Mouse (Mus musculus) adrenal gland, adult 8-10 months (tissue): ENCODE data around the gene Atp2a1. TPM values are rescaled to one million over a fixed set of nuclear protein-coding genes. Genes with fewer than 3 reads are reported as not detected.
A peak's percentile ranks its signal among the peaks of the same experiment; 100 is the strongest.
"Not testable (repeated sequence)": the region's sequence is repeated elsewhere in the genome, so short reads cannot be mapped to it uniquely, and the experiment has no call there.

ENCODE experiments used
- DNase-seq: peaks from one replicate; pipeline ENCODE4 v3.0.0; 2022
- total RNA-seq, 4 experiments: library from RNA; stranded (reverse); gene quantifications; 2 replicates each; pipeline ENCODE4 v1.2.4; 2022

Gene Atp2a1
- total RNA-seq, 4 experiments from 2014 or later = 0.08 TPM; not detected in 3

- peak; percentile 45 for DNase-seq
Measured at GRCm38 (mm10) chr7:126411061-126411460, 51.8 kb downstream of the Atp2a1 start.

GRCm38 (mm10) chr7:126408686-126409085 is 54.2 kb downstream of the Atp2a1 start:
- no peak for DNase-seq

GRCm38 (mm10) chr7:126402518-126402917 is 60.4 kb downstream of the Atp2a1 start:
- not testable (repeated sequence) for DNase-seq

- DNase-seq = peak; percentile 62
Measured at GRCm38 (mm10) chr7:126399548-126399947, 63.4 kb downstream of the Atp2a1 start.

- no peak for DNase-seq
Measured at GRCm38 (mm10) chr7:126397822-126398221, 65.1 kb downstream of the Atp2a1 start.

GRCm38 (mm10) chr7:126397221-126397620 is 65.7 kb downstream of the Atp2a1 start:
- no peak for DNase-seq

- DNase-seq = peak; percentile 93
Measured at GRCm38 (mm10) chr7:126396298-126397119, 66.4 kb downstream of the Atp2a1 start, which contains the start of gene Nfatc2ip. Nfatc2ip (minus strand) TSS chr7:126396737.

Other genes with a start within 250 kb of the Atp2a1 start
- 100 to 1,000 TPM in 2 of 4 experiments, 10 to 100 TPM in 2; 32.4 to 142 (median 75.6) TPM for gene Sbk1, start 190.5 kb downstream of the Atp2a1 start, total RNA-seq
- gene Lat, start 93.5 kb downstream of the Atp2a1 start, total RNA-seq = 1 to 10 TPM in 3 of 4 experiments, under 1 TPM in 1; 0.49 to 2.0 (median 1.6) TPM
- gene Spns1, start 85.7 kb downstream of the Atp2a1 start, total RNA-seq = 10 to 100 TPM; 36.9 to 57.2 (median 45.6) TPM
- 10 to 100 TPM in 2 of 4 experiments, 1 to 10 TPM in 2; 6.5 to 10.8 (median 8.8) TPM for gene Nfatc2ip, start 66.4 kb downstream of the Atp2a1 start, total RNA-seq
- gene Cd19, start 48.2 kb downstream of the Atp2a1 start, total RNA-seq = under 1 TPM; 0.56 to 0.94 (median 0.78) TPM
- 100 to 1,000 TPM in 2 of 4 experiments, 10 to 100 TPM in 2; 52.1 to 174 (median 93.2) TPM for gene Rabep2, start 34.3 kb downstream of the Atp2a1 start, total RNA-seq
- 10 to 100 TPM; 54.3 to 78.7 (median 65.2) TPM for gene Sh2b1, start 12.3 kb upstream of the Atp2a1 start, total RNA-seq
- gene Tufm, start 24.3 kb upstream of the Atp2a1 start, total RNA-seq = 100 to 1,000 TPM; 205 to 255 (median 223) TPM
- gene Atxn2l, start 40.3 kb upstream of the Atp2a1 start, total RNA-seq = 100 to 1,000 TPM in 2 of 4 experiments, 10 to 100 TPM in 2; 83.3 to 141 (median 110) TPM
- 100 to 1,000 TPM; 206 to 258 (median 232) TPM for gene Eif3c, start 103.3 kb upstream of the Atp2a1 start, total RNA-seq
- 1 to 10 TPM; 1.4 to 4.3 (median 3.3) TPM for gene Apobr, start 121.8 kb upstream of the Atp2a1 start, total RNA-seq
- gene Cln3, start 122.7 kb upstream of the Atp2a1 start, total RNA-seq = 10 to 100 TPM; 25.6 to 55.5 (median 39.8) TPM
- not detected for gene Il27, start 131.8 kb upstream of the Atp2a1 start, total RNA-seq
- gene Nupr1, start 167.8 kb upstream of the Atp2a1 start, total RNA-seq = 10 to 100 TPM in 2 of 4 experiments, 1 to 10 TPM in 2; 7.9 to 17.5 (median 10.3) TPM
- gene Sgf29, start 186.2 kb upstream of the Atp2a1 start, total RNA-seq = 10 to 100 TPM; 30.5 to 44.4 (median 38.2) TPM
- gene Sult1a1, start 213.3 kb upstream of the Atp2a1 start, total RNA-seq = 10 to 100 TPM; 33.4 to 42.0 (median 40.2) TPM
- gene Bola2, start 232.3 kb upstream of the Atp2a1 start, total RNA-seq = 100 to 1,000 TPM in 1 of 4 experiments, 10 to 100 TPM in 3; 78.0 to 116 (median 95.6) TPM
- 10 to 100 TPM; 14.7 to 21.1 (median 18.2) TPM for gene Slx1b, start 232.7 kb upstream of the Atp2a1 start, total RNA-seq
- gene Coro1a, start 244.7 kb upstream of the Atp2a1 start, total RNA-seq = 10 to 100 TPM; 21.0 to 28.2 (median 25.0) TPM